Mouse (Mus musculus): ENCODE results near the gene Foxn3. TPM values are rescaled to one million over a fixed set of nuclear protein-coding genes. Genes with fewer than 3 reads are reported as not detected.

Gene Foxn3
- total and polyA plus RNA-seq, 3 experiments = 9.7 to 26.8 (median 11.0) TPM

DNA sequence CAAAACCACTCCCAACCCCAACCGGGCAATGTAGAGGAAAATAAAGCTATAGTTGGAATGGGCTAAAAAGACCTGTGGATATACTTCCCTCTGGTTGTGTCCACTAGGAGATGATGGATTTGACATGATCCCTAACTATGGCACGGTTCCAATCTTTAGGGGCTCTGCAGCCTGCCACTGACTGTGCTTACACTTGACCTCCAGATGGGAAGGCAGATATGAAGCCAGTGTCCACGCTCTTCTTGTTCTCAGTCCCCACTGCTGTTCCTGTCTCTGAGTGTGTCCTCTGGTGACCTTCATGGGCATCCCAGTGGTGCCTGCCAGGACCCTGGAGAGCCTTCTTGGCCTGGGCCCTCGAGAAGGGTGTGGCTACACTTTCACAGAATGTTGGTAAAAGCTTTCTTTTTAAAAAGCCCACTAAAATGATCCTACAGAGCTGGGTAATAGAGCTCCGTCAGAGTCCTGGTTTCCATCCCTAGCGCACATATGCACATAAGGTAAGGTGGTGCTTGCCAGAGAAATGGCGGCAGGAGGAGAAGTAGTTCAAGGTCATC is 346.2 kb downstream of the Foxn3 start:
- Histone ChIP-seq H3K36me3 (replicated peaks in 1 of 2; ENCODE audit: control insufficient read depth in 1 of 2, insufficient read depth in 1 of 2, low read length in 1 of 2) (peaks cover 8 to 66% of the 10 kb centered on the region in 2 experiments), H3K27me3 (replicated peaks) (no peaks in the 10 kb centered on the region), H3K4me1 (ENCODE audit: control insufficient read depth in 1 of 2, insufficient read depth in 2 of 2) (no peaks in the 10 kb centered on the region; a peak in 1 of 4 replicates), H3K9ac (ENCODE audit: insufficient read depth, low read depth) (no peak overlapping the region), H3K9me3 (replicated peaks; ENCODE audit: low read length) (no peaks in the 10 kb centered on the region), H3K4me3 (replicated peaks in 1 of 3; ENCODE audit: low read depth in 2 of 3, low read length in 2 of 3, poor library complexity in 1 of 3) (no peak overlapping the region), H3K79me2 (replicated peaks; ENCODE audit: control insufficient read depth, extremely low read depth, insufficient read depth, poor library complexity, severe bottlenecking) (no peaks in the 10 kb centered on the region), H3K4me2 (ENCODE audit: insufficient read depth, low read depth, poor library complexity, severe bottlenecking) (no peak overlapping the region), H3K27ac (ENCODE audit: insufficient read depth, low read depth) (no peak overlapping the region)
- in situ Hi-C loops (cut with MboI; ENCODE audit: low pct_ligation_motif_present, low pct_unique_long_range_greater_than_20kb, low sequenced_read_pairs) = no loop called here
- DNase-seq (ENCODE audit: extremely low read depth) = no peak
- dilution Hi-C loops (cut with MboI; ENCODE audit: extremely low pct_ligation_motif_present, extremely low pct_unique_long_range_greater_than_20kb, low sequenced_read_pairs) = no loop called here
- TF ChIP-seq IRF4 (IDR thresholded peaks at IDR 0.05; ENCODE audit: low read depth, low read length) (no peak), HCFC1 (IDR thresholded peaks at IDR 0.05; ENCODE audit: low read depth, low read length) (no peak), CHD2 (IDR thresholded peaks at IDR 0.05; ENCODE audit: low read length) (no peak), EP300 (IDR thresholded peaks at IDR 0.05; ENCODE audit: low read length) (no peak), RAD21 (IDR thresholded peaks at IDR 0.05; ENCODE audit: low read depth, low read length) (no peak), MXI1 (IDR thresholded peaks at IDR 0.05; ENCODE audit: low read depth, low read length) (no peak), E2F4 (IDR thresholded peaks at IDR 0.05; ENCODE audit: insufficient replicate concordance, low read depth, low read length) (no peak), BHLHE40 (IDR thresholded peaks at IDR 0.05; ENCODE audit: low read depth, low read length) (no peak), MAZ (IDR thresholded peaks at IDR 0.05; ENCODE audit: low read depth, low read length) (no peak), TBP (conservative IDR thresholded peaks at IDR 0.05; ENCODE audit: low read depth, low read length) (no peak), JUN (IDR thresholded peaks at IDR 0.05; ENCODE audit: insufficient read depth, low read depth, low read length) (no peak), GABPA (IDR thresholded peaks at IDR 0.05; ENCODE audit: insufficient replicate concordance, low read depth, low read length) (no peak), RCOR1 (conservative IDR thresholded peaks at IDR 0.05; ENCODE audit: low read depth, low read length) (no peak), ETS1 (conservative IDR thresholded peaks at IDR 0.05; ENCODE audit: low read depth, low read length) (no peak), MYC (IDR thresholded peaks at IDR 0.05; ENCODE audit: low read depth, low read length) (no peak)

DNA sequence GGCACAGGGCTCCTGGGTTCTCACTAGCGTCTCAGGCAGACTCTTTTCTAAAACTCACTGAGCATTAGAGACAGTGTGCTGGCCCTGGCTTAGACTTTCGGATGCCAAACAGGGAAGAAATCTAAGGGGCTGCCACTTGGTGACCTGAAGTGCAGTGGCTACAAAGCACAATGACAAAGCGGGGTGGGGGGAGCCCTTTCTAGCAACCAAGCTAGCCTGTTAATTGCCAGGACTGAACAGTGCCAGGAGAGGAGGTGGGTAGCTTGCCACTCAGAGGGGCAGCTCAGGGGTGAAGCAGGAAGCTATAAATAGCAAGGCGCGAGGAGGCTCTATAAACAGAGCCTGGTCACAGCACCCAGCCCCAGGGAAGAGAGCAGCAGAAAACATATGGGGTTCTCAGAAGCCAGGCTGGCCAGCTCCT is 347.0 kb downstream of the Foxn3 start:
- H3K36me3 ChIP-seq (replicated peaks in 1 of 2; ENCODE audit: control insufficient read depth in 1 of 2, insufficient read depth in 1 of 2, low read length in 1 of 2) = peaks cover 8 to 67% of the 10 kb centered on the region in 2 experiments
- H3K4me3 ChIP-seq (replicated peaks in 1 of 3; ENCODE audit: low read depth in 2 of 3, low read length in 2 of 3, poor library complexity in 1 of 3) = no peak overlapping the region
- H3K4me1 ChIP-seq (ENCODE audit: control insufficient read depth in 1 of 2, insufficient read depth in 2 of 2) = no peaks in the 10 kb centered on the region; a peak in 1 of 4 replicates
- in situ Hi-C loops (cut with MboI; ENCODE audit: low pct_ligation_motif_present, low pct_unique_long_range_greater_than_20kb, low sequenced_read_pairs) = no loop called here
- H3K27me3 ChIP-seq (replicated peaks) = no peaks in the 10 kb centered on the region
- H3K9ac ChIP-seq (ENCODE audit: insufficient read depth, low read depth) = no peak overlapping the region
- no peak for DNase-seq (ENCODE audit: extremely low read depth)
- H3K27ac ChIP-seq (ENCODE audit: insufficient read depth, low read depth) = no peak overlapping the region
- H3K79me2 ChIP-seq (replicated peaks; ENCODE audit: control insufficient read depth, extremely low read depth, insufficient read depth, poor library complexity, severe bottlenecking) = no peaks in the 10 kb centered on the region
- no peak for TF ChIP-seq JUN (IDR thresholded peaks at IDR 0.05; ENCODE audit: insufficient read depth, low read depth, low read length)
- TF ChIP-seq E2F4 (IDR thresholded peaks at IDR 0.05; ENCODE audit: insufficient replicate concordance, low read depth, low read length) = no peak
- TF ChIP-seq ELF1 (IDR thresholded peaks at IDR 0.05; ENCODE audit: low read depth, low read length) = no peak
- TF ChIP-seq ZNF384 (IDR thresholded peaks at IDR 0.05; ENCODE audit: low read depth, low read length) = no peak
- no peak for TF ChIP-seq MXI1 (IDR thresholded peaks at IDR 0.05; ENCODE audit: low read depth, low read length)
- no peak for TF ChIP-seq RCOR1 (conservative IDR thresholded peaks at IDR 0.05; ENCODE audit: low read depth, low read length)
- no peak for TF ChIP-seq GABPA (IDR thresholded peaks at IDR 0.05; ENCODE audit: insufficient replicate concordance, low read depth, low read length)
- TF ChIP-seq CTCF (conservative IDR thresholded peaks at IDR 0.05 in 1 of 2, IDR thresholded peaks at IDR 0.05 in 1 of 2; ENCODE audit: low read depth in 2 of 2, low read length in 2 of 2) = no peak
- no peak for TF ChIP-seq CHD1 (IDR thresholded peaks at IDR 0.05; ENCODE audit: low read depth, low read length)
- no peak for TF ChIP-seq CHD2 (IDR thresholded peaks at IDR 0.05; ENCODE audit: low read length)
- TF ChIP-seq EP300 (IDR thresholded peaks at IDR 0.05; ENCODE audit: low read length) = no peak
- no peak for TF ChIP-seq TBP (conservative IDR thresholded peaks at IDR 0.05; ENCODE audit: low read depth, low read length)
- TF ChIP-seq RAD21 (IDR thresholded peaks at IDR 0.05; ENCODE audit: low read depth, low read length) = no peak
- no peak overlapping the region for H3K4me2 ChIP-seq (ENCODE audit: insufficient read depth, low read depth, poor library complexity, severe bottlenecking)
- dilution Hi-C loops (cut with MboI; ENCODE audit: extremely low pct_ligation_motif_present, extremely low pct_unique_long_range_greater_than_20kb, low sequenced_read_pairs) = no loop called here
- H3K9me3 ChIP-seq (replicated peaks; ENCODE audit: low read length) = no peaks in the 10 kb centered on the region

All from CH12.LX (cell line).